Mouse (Mus musculus) naive thymus-derived CD4-positive, alpha-beta T cell, adult 2 months (primary cell): ENCODE results near the gene M6pr.

Experiments used
- DNase-seq: peaks from one replicate; pipeline ENCODE4 v3.0.0-alpha.2; 2011; ENCODE audit warnings: low read depth

Gene M6pr

GRCm38 (mm10) chr6:122298223-122298609 lies 10.3 kb upstream of the M6pr start:
- DNase-seq: no peak

- no peak for DNase-seq
These were observed 8.8 kb upstream of the M6pr start for GRCm38 (mm10) chr6:122299621-122300133.

GRCm38 (mm10) chr6:122302121-122302520 lies 6.4 kb upstream of the M6pr start:
- no peak for DNase-seq

GRCm38 (mm10) chr6:122302661-122303060 lies 5.9 kb upstream of the M6pr start:
- no peak for DNase-seq

GRCm38 (mm10) chr6:122303526-122303925 lies 5.0 kb upstream of the M6pr start:
- DNase-seq: no peak

- peak; percentile 88 for DNase-seq
These were observed 4.2 kb upstream of the M6pr start for GRCm38 (mm10) chr6:122304355-122304754.

GRCm38 (mm10) chr6:122304790-122305555 lies 3.5 kb upstream of the M6pr start:
- DNase-seq: no peak

- no peak for DNase-seq
These were observed 1.8 kb upstream of the M6pr start for GRCm38 (mm10) chr6:122306707-122307106.

- no peak for DNase-seq
These were observed 400 bp upstream of the M6pr start for GRCm38 (mm10) chr6:122308136-122308504.

- DNase-seq: no peak
These were observed 983 bp downstream of the M6pr start for GRCm38 (mm10) chr6:122309446-122309960.

GRCm38 (mm10) chr6:122310187-122310820 lies 1.8 kb downstream of the M6pr start:
- DNase-seq: no peak

GRCm38 (mm10) chr6:122318726-122319125 lies 10.2 kb downstream of the M6pr start:
- DNase-seq: no peak

GRCm38 (mm10) chr6:122325361-122325975 lies 16.9 kb downstream of the M6pr start:
- no peak for DNase-seq

GRCm38 (mm10) chr6:122333081-122333612 lies 24.6 kb downstream of the M6pr start:
- no peak for DNase-seq

- no peak for DNase-seq
These were observed 26.3 kb downstream of the M6pr start for GRCm38 (mm10) chr6:122334786-122335340.

- DNase-seq: no peak
These were observed 29.0 kb downstream of the M6pr start for GRCm38 (mm10) chr6:122337546-122337945.

- DNase-seq: peak; percentile 83
These were observed 30.6 kb downstream of the M6pr start for GRCm38 (mm10) chr6:122339047-122339647.

- DNase-seq: peak; percentile 92
These were observed 31.3 kb downstream of the M6pr start for GRCm38 (mm10) chr6:122339648-122340341.

- peak; percentile 73 for DNase-seq
These were observed 32.0 kb downstream of the M6pr start, which contains the start of gene Phc1 for GRCm38 (mm10) chr6:122340349-122341000. Phc1 (minus strand) TSS chr6:122340561.

- no peak for DNase-seq
These were observed 32.7 kb downstream of the M6pr start for GRCm38 (mm10) chr6:122341038-122341810.
